Mouse (Mus musculus): ENCODE data around the gene Baiap3. TPM values are rescaled to one million over a fixed set of nuclear protein-coding genes. Genes with fewer than 3 reads are reported as not detected.
A peak's percentile ranks its signal among the peaks of the same experiment; 100 is the strongest.

The Baiap3 gene
- total RNA-seq, 2 experiments from 2014 or later: 0.62 to 1.3 TPM

GRCm38 (mm10) chr17:25210680-25211466 is 45.3 kb downstream of the Baiap3 start:
- peak; percentile 46 to 67 for DNase-seq

DNA sequence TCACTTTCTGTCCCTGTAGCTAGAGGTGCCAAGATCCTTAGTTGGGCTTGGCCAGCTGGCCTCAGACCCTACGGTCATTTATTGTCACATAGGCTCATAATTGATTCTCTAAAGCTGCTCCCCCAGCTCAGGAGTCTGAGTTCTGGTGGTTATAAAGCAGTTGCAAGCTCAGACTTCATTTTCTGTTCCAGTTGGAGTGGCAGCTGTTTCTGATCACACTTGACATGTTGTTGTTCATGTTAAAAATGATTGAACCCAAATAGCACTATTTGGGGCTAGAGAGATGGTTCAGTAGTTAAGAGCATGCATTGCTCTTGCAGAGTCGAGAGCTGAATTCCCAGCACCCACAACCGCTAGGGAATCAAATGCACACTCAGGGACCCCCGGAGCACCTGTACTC is 46.2 kb downstream of the Baiap3 start:
- DNase-seq: no peak

DNA sequence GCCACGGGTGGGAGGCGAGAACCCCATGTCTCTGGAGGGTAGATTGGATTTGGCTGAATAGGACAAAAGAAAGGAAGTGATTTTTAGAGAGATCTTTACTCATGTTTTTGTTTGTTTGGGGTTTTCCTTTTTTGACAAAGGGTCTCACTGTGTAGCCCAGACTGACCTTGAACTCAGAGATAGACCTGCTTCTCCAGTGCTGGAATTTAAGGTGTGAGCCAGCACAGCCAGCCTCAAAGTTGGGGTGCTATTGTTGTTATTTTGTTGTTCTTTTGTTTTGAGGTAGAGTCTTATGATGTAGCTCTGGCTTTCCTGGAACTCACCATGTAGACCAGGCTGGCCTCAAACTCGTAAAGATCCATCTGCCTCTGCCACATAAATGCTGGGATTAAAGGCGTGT is 53.8 kb downstream of the Baiap3 start:
- DNase-seq: no peak

Small RNAs within 50 kb of the gene (microRNA-seq; reads per million reads assigned to microRNA genes)
- 0.76 to 3.0 reads per million in 2 experiments for gene Mir3547

Other genes with a start within 250 kb of the Baiap3 start
- gene Cramp1l, start 240.6 kb downstream of the Baiap3 start, total RNA-seq (2021): 10 to 100 TPM in 1 of 2 experiments, 1 to 10 TPM in 1; 9.5 to 10.7 TPM
- 1 to 10 TPM; 3.5 to 5.5 TPM for gene Ift140, start 240.3 kb downstream of the Baiap3 start, total RNA-seq (2021)
- gene Tmem204, start 172.8 kb downstream of the Baiap3 start, total RNA-seq (2021): 10 to 100 TPM; 41.5 to 48.0 TPM
- gene Telo2, start 140.4 kb downstream of the Baiap3 start, total RNA-seq (2021): 10 to 100 TPM; 11.1 to 14.5 TPM
- gene Ptx4, start 135.6 kb downstream of the Baiap3 start, total RNA-seq (2021): 1 to 10 TPM; 2.5 to 3.0 TPM
- gene Clcn7, start 123.0 kb downstream of the Baiap3 start, total RNA-seq (2021): 10 to 100 TPM; 26.2 to 31.3 TPM
- gene Ccdc154, start 93.9 kb downstream of the Baiap3 start, total RNA-seq (2021): not detected
- not detected for gene Gm38655, start 80.9 kb downstream of the Baiap3 start, total RNA-seq (2021)
- gene BC003965, start 71.8 kb downstream of the Baiap3 start, total RNA-seq (2021): 10 to 100 TPM; 21.3 to 24.1 TPM
- 1 to 10 TPM; 7.0 to 8.7 TPM for gene Unkl, start 68.0 kb downstream of the Baiap3 start, total RNA-seq (2021)
- gene Gnptg, start 16.2 kb downstream of the Baiap3 start, total RNA-seq (2021): 10 to 100 TPM; 14.8 to 15.9 TPM
- gene Tsr3, start 16.2 kb downstream of the Baiap3 start, total RNA-seq (2021): 1 to 10 TPM; 7.7 to 9.5 TPM
- gene Ube2i, start 18.3 kb upstream of the Baiap3 start, total RNA-seq (2021): 100 to 1,000 TPM in 1 of 2 experiments, 10 to 100 TPM in 1; 90.7 to 105 TPM
- under 1 TPM; 0.46 to 0.50 TPM for gene Prss34, start 42.0 kb upstream of the Baiap3 start, total RNA-seq (2021)
- gene Prss28, start 52.3 kb upstream of the Baiap3 start, total RNA-seq (2021): not detected
- gene Prss29, start 62.3 kb upstream of the Baiap3 start, total RNA-seq (2021): not detected
- gene Tpsab1, start 89.2 kb upstream of the Baiap3 start, total RNA-seq (2021): under 1 TPM; 0.37 to 0.62 TPM
- 1 to 10 TPM; 2.0 to 2.6 TPM for gene Tpsb2, start 109.9 kb upstream of the Baiap3 start, total RNA-seq (2021)
- gene Tpsg1, start 112.9 kb upstream of the Baiap3 start, total RNA-seq (2021): not detected
- 1 to 10 TPM; 6.1 to 6.7 TPM for gene Cacna1h, start 177.4 kb upstream of the Baiap3 start, total RNA-seq (2021)
- gene Tekt4, start 198.3 kb upstream of the Baiap3 start, total RNA-seq (2021): under 1 TPM in 1 of 2 experiments, not detected in 1; 0.67 TPM
- not detected for gene Sstr5, start 240.9 kb upstream of the Baiap3 start, total RNA-seq (2021)

Data from heart, adult 18-20 months (tissue).